Mouse (Mus musculus) kidney, embryonic 14.5 days (tissue): ENCODE measurements around the gene Tlr9. TPM values are rescaled to one million over a fixed set of nuclear protein-coding genes. Genes with fewer than 3 reads are reported as not detected.

Experiments
- ATAC-seq: fragments of 200-750 bp; cut with Nextera tagmentation; 2 replicates; pipeline ENCODE4 v1.8.0; 2017; ENCODE audit warnings: moderate number of reproducible peaks, mild to moderate bottlenecking, moderate TSS enrichment, moderate library complexity; ENCODE audit not compliant: low FRiP score, low TSS enrichment
- H3K27ac ChIP-seq: fragments of 300-500 bp; sonication (generic); 2 replicates; pipeline ENCODE4 v1.5.1; 2014; ENCODE audit warnings: low read depth, mild to moderate bottlenecking, low read length, moderate library complexity, mixed read lengths
- H3K27me3 ChIP-seq: fragments of 300-500 bp; sonication (generic); 2 replicates; pipeline ENCODE4 v1.6.1; 2014; ENCODE audit warnings: mild to moderate bottlenecking, low read length; ENCODE audit not compliant: control insufficient read depth, insufficient read depth
- H3K36me3 ChIP-seq: fragments of 300-500 bp; sonication (generic); 2 replicates; pipeline ENCODE4 v1.6.1; 2014; ENCODE audit warnings: low read length, mixed read lengths; ENCODE audit not compliant: control insufficient read depth, insufficient read depth
- H3K4me1 ChIP-seq: fragments of 300-500 bp; sonication (generic); 2 replicates; pipeline ENCODE4 v1.6.1; 2014; ENCODE audit warnings: low read length, mixed read lengths; ENCODE audit not compliant: control insufficient read depth, insufficient read depth
- H3K4me2 ChIP-seq: fragments of 300-500 bp; sonication (generic); replicated peaks from 2 replicates; pipeline ENCODE4 v1.6.1; 2014; ENCODE audit warnings: low read depth, mild to moderate bottlenecking, low read length
- H3K4me3 ChIP-seq: fragments of 300-500 bp; sonication (generic); 2 replicates; pipeline ENCODE4 v1.5.1; 2014; ENCODE audit warnings: mild to moderate bottlenecking, low read length
- H3K9ac ChIP-seq: fragments of 300-500 bp; sonication (generic); 2 replicates; pipeline ENCODE4 v1.6.1; 2014; ENCODE audit warnings: low read depth, mild to moderate bottlenecking, low read length, moderate library complexity
- H3K9me3 ChIP-seq: fragments of 300-500 bp; sonication (generic); 2 replicates; pipeline ENCODE4 v1.6.1; 2016; ENCODE audit warnings: low read length; ENCODE audit not compliant: control insufficient read depth
- WGBS: fragments of 180-500 bp; shearing (Covaris S2); extraction: QIAGEN DNeasy Blood & Tissue Kit; methylation state at CpG from one replicate; pipeline ENCODE4 v1.1.7; 2014; 5-methylcytosine and 5-hydroxymethylcytosine counted together
- polyA plus RNA-seq: library from polyadenylated mRNA; unstranded; fragments of >200 nt; fragmentation: Nextera tagmentation; extraction: Ambion mirVana; gene quantifications from 2 replicates; pipeline ENCODE4 v1.2.1, GENCODE M21; 2014

Tlr9 gene
- polyA plus RNA-seq, 1 experiment from 2014 or later: 0.14 TPM

GRCm38 (mm10) chr9:106265358-106266075, 43.1 kb downstream of the Tlr9 start:
- no peak overlapping the region for H3K9ac ChIP-seq
- no peaks in the 10 kb centered on the region for H3K4me1 ChIP-seq
- no peaks in the 10 kb centered on the region for H3K36me3 ChIP-seq
- no peak overlapping the region for H3K4me3 ChIP-seq
- H3K27ac ChIP-seq: no peak overlapping the region
- no peak for ATAC-seq
- H3K27me3 ChIP-seq: no peaks in the 10 kb centered on the region
- H3K4me2 ChIP-seq: no peak overlapping the region
- 77% methylated on average over 12 of the region's 12 CpGs for WGBS
- no peaks in the 10 kb centered on the region for H3K9me3 ChIP-seq

GRCm38 (mm10) chr9:106266936-106267657, 44.7 kb downstream of the Tlr9 start:
- ATAC-seq: no peak
- Histone ChIP-seq H3K27me3 (no peaks in the 10 kb centered on the region), H3K9ac (no peak overlapping the region), H3K9me3 (no peaks in the 10 kb centered on the region), H3K36me3 (no peaks in the 10 kb centered on the region), H3K27ac (no peak overlapping the region), H3K4me2 (no peak overlapping the region), H3K4me3 (no peak overlapping the region), H3K4me1 (no peaks in the 10 kb centered on the region)
- 72% methylated on average over 2 of the region's 2 CpGs for WGBS

DNA sequence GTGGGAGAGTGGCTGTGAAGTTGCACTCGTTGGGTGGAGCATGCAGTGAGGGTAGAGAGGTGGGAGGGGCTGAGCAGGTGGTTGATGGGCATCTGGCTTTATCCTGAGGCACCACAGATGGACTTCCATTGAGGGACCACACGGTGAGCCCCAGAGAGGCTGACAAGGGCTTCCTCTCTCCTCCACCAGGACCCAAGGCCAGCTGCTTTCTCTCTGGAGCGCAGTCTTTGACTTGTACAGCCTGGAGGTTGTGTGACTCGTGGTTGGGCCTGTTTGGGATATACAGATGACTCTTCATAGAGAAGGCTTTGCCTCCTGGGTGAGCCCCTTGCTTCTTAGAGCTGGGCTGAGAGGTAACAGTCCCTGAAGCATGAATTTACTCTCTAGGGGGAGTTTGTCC, 46.0 kb downstream of the Tlr9 start:
- Histone ChIP-seq H3K27ac (no peak overlapping the region), H3K4me1 (no peaks in the 10 kb centered on the region), H3K4me2 (no peak overlapping the region), H3K9ac (no peak overlapping the region), H3K9me3 (no peaks in the 10 kb centered on the region), H3K27me3 (no peaks in the 10 kb centered on the region), H3K36me3 (no peaks in the 10 kb centered on the region), H3K4me3 (no peak overlapping the region)
- WGBS: 39% methylated on average over 4 of the region's 4 CpGs
- no peak for ATAC-seq

GRCm38 (mm10) chr9:106269076-106269788, 46.8 kb downstream of the Tlr9 start:
- no peak overlapping the region for H3K27ac ChIP-seq
- H3K4me3 ChIP-seq: no peak overlapping the region
- WGBS: 65% methylated on average over 9 of the region's 9 CpGs
- H3K4me2 ChIP-seq: no peak overlapping the region
- H3K36me3 ChIP-seq: no peaks in the 10 kb centered on the region
- H3K9me3 ChIP-seq: no peaks in the 10 kb centered on the region
- H3K9ac ChIP-seq: no peak overlapping the region
- no peaks in the 10 kb centered on the region for H3K27me3 ChIP-seq
- no peak for ATAC-seq
- no peaks in the 10 kb centered on the region for H3K4me1 ChIP-seq

- no peak overlapping the region for H3K27ac ChIP-seq
- ATAC-seq: no peak
- no peaks in the 10 kb centered on the region for H3K36me3 ChIP-seq
- H3K27me3 ChIP-seq: no peaks in the 10 kb centered on the region
- no peak overlapping the region for H3K9ac ChIP-seq
- no peak overlapping the region for H3K4me3 ChIP-seq
- H3K4me1 ChIP-seq: no peaks in the 10 kb centered on the region
- no peaks in the 10 kb centered on the region for H3K9me3 ChIP-seq
- H3K4me2 ChIP-seq: no peak overlapping the region
- 59% methylated on average over 2 of the region's 2 CpGs for WGBS
These were observed 47.5 kb downstream of the Tlr9 start for GRCm38 (mm10) chr9:106269879-106270278.

DNA sequence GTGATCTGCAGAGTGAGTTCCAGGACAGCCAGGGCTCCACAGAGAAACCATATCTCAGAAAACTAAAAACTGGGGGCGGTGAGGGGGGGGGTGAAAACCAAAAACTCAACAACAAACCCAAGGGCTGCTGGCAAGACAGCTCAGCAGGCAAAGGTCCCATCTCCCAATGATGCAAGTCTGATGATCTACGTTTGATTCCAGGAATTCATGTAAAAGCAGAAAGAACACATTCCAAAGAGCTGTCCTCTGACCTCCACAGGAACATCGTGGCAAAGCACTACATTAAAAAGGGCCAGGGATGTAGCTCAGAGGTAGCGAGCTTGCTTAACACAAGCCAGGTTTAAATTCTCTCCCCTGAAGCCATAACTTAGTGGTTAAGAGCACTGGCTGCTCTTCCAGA, 48.3 kb downstream of the Tlr9 start:
- WGBS: 70% methylated on average over 4 of the region's 4 CpGs

DNA sequence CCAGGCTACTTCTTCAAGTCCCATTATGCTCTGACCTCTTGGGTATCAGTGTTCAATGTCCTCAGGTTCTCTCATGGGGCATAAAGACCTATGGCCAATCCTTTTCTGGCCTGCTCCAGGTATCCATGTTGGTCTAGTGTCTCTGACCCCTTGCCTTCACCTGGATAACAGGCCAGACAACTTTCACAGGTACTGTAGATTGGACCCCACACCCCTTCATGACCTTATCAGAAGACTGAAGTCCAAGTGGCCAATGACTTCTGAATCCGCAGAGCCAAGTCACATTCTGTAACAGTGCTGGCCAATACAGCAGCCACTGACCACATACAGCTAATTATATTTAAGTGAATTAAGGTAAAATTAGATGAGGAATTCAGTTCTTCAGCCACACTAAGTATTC, 49.9 kb downstream of the Tlr9 start:
- H3K27me3 ChIP-seq: no peaks in the 10 kb centered on the region
- no peak for ATAC-seq
- no peak overlapping the region for H3K4me3 ChIP-seq
- H3K9ac ChIP-seq: no peak overlapping the region
- H3K9me3 ChIP-seq: no peaks in the 10 kb centered on the region
- no peaks in the 10 kb centered on the region for H3K36me3 ChIP-seq
- WGBS: 93% methylated on average over 1 of the region's 1 CpGs
- H3K4me1 ChIP-seq: no peaks in the 10 kb centered on the region
- H3K27ac ChIP-seq: no peak overlapping the region
- H3K4me2 ChIP-seq: no peak overlapping the region

More for the DNA sequence above, 48.3 kb downstream of the Tlr9 start:
- H3K9ac ChIP-seq: no peak overlapping the region
- no peaks in the 10 kb centered on the region for H3K27me3 ChIP-seq
- no peaks in the 10 kb centered on the region for H3K9me3 ChIP-seq
- H3K36me3 ChIP-seq: no peaks in the 10 kb centered on the region
- H3K4me1 ChIP-seq: no peaks in the 10 kb centered on the region
- no peak overlapping the region for H3K27ac ChIP-seq
- ATAC-seq: no peak
- H3K4me2 ChIP-seq: no peak overlapping the region
- no peak overlapping the region for H3K4me3 ChIP-seq

- H3K27me3 ChIP-seq: no peaks in the 10 kb centered on the region
- H3K27ac ChIP-seq: no peak overlapping the region
- no peaks in the 10 kb centered on the region for H3K9me3 ChIP-seq
- no peaks in the 10 kb centered on the region for H3K4me1 ChIP-seq
- no peak overlapping the region for H3K4me2 ChIP-seq
- H3K9ac ChIP-seq: no peak overlapping the region
- WGBS: 85% methylated on average over 12 of the region's 12 CpGs
- no peaks in the 10 kb centered on the region for H3K36me3 ChIP-seq
- ATAC-seq: no peak
- no peak overlapping the region for H3K4me3 ChIP-seq
These were observed 50.9 kb downstream of the Tlr9 start for GRCm38 (mm10) chr9:106273276-106273675.

DNA sequence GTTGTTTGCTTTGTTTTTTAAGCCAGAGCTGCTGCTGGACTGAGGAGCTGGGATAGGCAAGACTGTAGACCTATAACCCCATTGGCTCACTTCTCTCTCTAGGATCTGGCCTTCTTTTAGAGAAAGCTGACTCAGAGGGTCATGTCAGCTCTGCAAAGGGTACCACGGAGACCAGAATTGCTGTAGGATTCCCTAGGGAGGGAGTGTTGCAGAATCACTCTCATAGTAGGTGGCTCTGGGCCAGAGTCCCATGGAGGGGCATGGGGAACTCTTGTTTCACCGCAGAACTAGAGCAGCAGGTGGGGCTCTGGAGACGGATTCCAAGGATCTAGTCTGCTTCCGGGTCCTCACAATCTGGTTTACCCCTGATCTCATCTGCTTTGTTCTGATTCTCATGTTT, 51.4 kb downstream of the Tlr9 start:
- Histone ChIP-seq H3K36me3 (no peaks in the 10 kb centered on the region), H3K4me2 (no peak overlapping the region), H3K27ac (no peak overlapping the region), H3K27me3 (no peaks in the 10 kb centered on the region), H3K4me3 (no peak overlapping the region), H3K4me1 (no peaks in the 10 kb centered on the region), H3K9ac (no peak overlapping the region), H3K9me3 (no peaks in the 10 kb centered on the region)
- 65% methylated on average over 4 of the region's 4 CpGs for WGBS
- no peak for ATAC-seq
